Mouse (Mus musculus) left cerebral cortex, adult 11 months (tissue): ENCODE measurements at regions not wholly inside any gene's neighbourhood (a gene's known extent, or its start where the extent isn't known, plus 50 kb on each side); places are given as distances from the start of the nearest gene placed in this dataset.
A peak's percentile ranks its signal among the peaks of the same experiment; 100 is the strongest.

Experiments
- DNase-seq: peaks from one replicate; pipeline ENCODE4 v3.0.0; 2022; ENCODE audit warnings: low spot score

DNA sequence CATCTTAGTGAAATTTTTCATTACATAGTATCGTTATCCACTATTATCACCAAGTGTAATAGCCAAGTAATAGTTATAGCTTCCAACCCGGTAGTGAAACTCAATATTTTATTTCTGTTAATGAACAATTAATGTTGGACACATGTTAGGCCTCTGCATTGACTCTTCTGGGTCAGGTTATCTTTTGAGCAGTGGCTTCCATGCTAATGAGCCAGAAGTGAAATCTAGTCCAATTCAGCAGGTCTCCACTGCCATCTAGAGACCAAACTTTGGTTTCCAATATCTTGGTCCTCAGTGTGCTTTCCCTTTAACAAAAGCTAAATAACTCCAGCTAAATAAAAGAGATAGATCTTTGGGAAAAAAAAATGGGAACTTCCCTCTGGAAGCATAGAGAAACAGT lies 258.9 kb upstream of the Aldoart1 start:
- peak; percentile 1 for DNase-seq
